Mouse (Mus musculus): Measurements from ENCODE around the gene Xrn1.

DNA sequence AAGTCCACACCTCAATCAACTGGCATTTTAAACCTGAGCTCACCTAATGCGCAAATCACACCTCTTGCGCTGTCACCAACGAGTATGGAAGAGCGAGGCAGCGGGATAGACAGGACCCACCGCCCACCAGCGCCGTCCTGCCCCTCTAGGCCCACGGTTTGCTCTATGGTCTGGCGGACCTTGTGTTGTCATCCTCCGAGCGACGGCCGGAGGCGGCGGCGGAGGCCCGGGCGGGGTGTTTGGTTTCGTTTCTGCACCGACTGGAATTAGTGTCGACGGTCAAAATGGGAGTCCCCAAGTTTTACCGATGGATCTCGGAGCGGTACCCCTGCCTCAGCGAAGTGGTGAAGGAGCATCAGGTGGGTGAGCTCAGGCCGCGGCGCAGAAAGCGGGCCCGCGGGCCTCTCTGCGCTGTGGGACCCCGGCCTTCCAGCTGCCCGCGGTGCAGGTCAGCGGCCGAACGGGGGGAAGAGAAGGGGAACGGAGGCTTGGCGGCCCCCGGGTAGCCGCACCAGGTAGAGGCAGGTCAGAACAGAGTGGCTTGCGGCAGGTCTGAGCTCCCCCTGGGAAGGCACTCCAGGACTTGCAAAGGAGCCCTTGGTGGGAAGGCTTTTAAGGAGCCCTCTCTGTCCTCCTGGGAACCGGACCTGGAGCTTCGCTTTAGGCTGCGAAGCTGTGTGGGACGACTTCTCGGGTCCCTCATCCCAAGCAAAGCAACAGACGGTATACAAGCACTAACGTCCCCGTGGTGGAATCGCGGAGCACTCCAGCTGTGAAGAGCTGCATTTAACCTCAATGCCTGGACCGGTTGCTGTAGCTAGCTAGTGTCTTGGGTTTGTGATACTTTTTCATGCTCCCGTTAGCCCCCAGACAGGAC is at the start of gene Xrn1:
- TF ChIP-seq POLR2A (IDR thresholded peaks at IDR 0.05; ENCODE audit: insufficient read length, low read depth) (peak; percentile 70), CEBPB (IDR thresholded peaks at IDR 0.05; ENCODE audit: insufficient read depth, poor library complexity, severe bottlenecking) (no peak), POLR2AphosphoS2 (IDR thresholded peaks at IDR 0.05; ENCODE audit: insufficient read length, low read depth) (peak; percentile 81)
